Mouse (Mus musculus) liver, postnatal 0 days (tissue): ENCODE data around the gene Zfp385c.

ENCODE experiments used
- CTCF ChIP-seq: sonication (generic); IDR thresholded peaks from 2 replicates; pipeline ENCODE4 v1.5.1; 2016; ENCODE audit warnings: antibody characterized with exemption, low read depth
- EP300 ChIP-seq: IDR thresholded peaks from 2 replicates; pipeline ENCODE4 v1.6.1; 2016; ENCODE audit warnings: antibody characterized with exemption, low read depth, mild to moderate bottlenecking

DNA sequence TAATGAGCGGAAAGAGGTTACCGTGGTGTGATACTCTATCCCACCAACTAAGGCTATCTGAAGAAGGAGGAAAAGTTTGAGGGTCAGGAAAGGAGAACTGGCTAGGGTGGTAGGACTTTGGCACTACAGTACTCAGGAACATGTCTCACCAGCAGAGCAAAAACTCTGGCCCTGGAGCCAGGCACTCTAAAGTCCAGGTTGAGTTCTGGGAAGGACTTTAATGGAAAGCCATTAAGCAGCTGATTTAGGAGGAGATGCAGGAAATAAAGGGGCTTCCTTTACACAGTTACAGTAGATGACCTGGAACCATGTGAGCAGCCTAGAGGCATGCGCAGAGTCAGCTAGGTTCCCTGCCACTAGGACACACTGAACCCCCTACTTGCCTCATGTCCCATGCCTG is 34.9 kb upstream of the Zfp385c start:
- TF ChIP-seq CTCF (no peak), EP300 (no peak)
